Mouse (Mus musculus) embryo, embryonic 9.5 days (tissue): ENCODE measurements around the gene Cyp4v3.
"Not testable (repeated sequence)": the region's sequence is repeated elsewhere in the genome, so short reads cannot be mapped to it uniquely, and the experiment has no call there.

Experiments used
- DNase-seq: peaks from one replicate; pipeline ENCODE4 v3.0.0-alpha.2; 2017; ENCODE audit errors: extremely low spot score

Cyp4v3 gene

GRCm38 (mm10) chr8:45332685-45333409 lies at the start of gene Cyp4v3:
TSS of gene Cyp4v3 (minus strand) at chr8:45333216.
- DNase-seq, result peak; percentile 53

DNA sequence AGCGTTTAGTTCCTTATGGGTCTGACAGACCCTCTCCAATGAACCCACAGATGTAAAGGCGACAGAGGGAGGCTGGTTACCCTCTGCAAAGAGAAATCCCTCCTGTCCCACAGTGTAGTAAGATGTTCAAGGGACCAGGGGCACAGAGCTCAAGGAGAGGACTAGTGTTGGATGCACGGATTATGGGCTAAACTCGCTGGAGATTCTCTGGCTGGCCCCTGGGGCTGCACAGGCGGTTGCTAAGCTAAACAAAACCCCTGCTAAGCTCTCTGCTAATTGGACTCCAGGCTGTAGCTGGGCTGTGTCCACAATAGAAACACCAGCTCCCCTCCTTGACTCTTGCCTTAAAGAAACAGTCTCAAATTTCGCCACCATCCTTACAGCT lies 48.9 kb upstream of the Cyp4v3 start, which contains the start of gene Fam149a:
Gene Fam149a, minus strand, starts transcription at position 329 of the 385 bp plus-strand sequence.
- DNase-seq, result peak; percentile 44

- DNase-seq, result peak; percentile 35
Observed at GRCm38 (mm10) chr8:45381075-45381962, 48.3 kb upstream of the Cyp4v3 start.

- no peak for DNase-seq
Observed at GRCm38 (mm10) chr8:45380598-45380997, 47.6 kb upstream of the Cyp4v3 start.

GRCm38 (mm10) chr8:45374071-45374470 lies 41.1 kb upstream of the Cyp4v3 start:
- no peak for DNase-seq

- no peak for DNase-seq
Observed at GRCm38 (mm10) chr8:45367154-45367553, 34.1 kb upstream of the Cyp4v3 start.

DNA sequence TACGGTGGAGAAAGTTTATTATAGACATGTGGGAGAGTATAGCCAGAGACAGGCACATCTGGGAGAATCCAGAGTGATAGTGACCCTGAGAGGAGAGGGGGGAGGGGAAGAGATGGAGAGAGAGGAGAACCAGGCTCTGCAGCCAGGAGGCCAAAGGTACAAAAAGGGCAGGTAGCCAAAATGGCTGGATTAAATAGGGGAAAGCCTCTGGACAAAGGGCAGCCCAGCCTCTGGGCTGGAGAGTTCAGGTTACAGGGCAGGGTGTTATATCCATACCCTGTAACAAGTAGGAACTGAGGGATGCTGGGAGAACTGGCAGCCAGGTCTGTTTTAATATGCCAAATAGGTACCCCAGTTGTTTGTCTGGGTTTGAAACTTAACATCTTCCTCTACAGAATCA lies 30.2 kb upstream of the Cyp4v3 start:
- no peak for DNase-seq

DNA sequence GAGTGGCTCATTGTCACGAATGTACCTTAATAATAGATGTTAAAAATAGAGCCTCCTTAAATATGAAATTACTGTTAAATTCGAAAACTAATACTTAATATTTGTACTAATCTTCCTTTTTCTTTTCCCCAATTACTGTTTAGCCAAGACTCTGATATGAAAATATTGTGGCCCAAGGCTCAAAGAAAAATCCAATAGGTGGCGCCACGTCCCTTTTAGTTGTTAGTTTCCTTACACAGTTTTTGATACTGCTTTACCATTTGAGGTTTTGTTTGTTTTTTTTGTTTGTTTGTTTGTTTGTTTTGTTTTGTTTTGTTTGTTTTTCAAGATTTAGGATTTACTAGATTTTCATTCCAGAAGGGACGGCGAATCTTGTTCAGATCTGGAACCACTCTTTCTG lies 29.3 kb upstream of the Cyp4v3 start:
- no peak for DNase-seq

- DNase-seq, result peak; percentile 14
Observed at GRCm38 (mm10) chr8:45359091-45359605, 26.1 kb upstream of the Cyp4v3 start.

DNA sequence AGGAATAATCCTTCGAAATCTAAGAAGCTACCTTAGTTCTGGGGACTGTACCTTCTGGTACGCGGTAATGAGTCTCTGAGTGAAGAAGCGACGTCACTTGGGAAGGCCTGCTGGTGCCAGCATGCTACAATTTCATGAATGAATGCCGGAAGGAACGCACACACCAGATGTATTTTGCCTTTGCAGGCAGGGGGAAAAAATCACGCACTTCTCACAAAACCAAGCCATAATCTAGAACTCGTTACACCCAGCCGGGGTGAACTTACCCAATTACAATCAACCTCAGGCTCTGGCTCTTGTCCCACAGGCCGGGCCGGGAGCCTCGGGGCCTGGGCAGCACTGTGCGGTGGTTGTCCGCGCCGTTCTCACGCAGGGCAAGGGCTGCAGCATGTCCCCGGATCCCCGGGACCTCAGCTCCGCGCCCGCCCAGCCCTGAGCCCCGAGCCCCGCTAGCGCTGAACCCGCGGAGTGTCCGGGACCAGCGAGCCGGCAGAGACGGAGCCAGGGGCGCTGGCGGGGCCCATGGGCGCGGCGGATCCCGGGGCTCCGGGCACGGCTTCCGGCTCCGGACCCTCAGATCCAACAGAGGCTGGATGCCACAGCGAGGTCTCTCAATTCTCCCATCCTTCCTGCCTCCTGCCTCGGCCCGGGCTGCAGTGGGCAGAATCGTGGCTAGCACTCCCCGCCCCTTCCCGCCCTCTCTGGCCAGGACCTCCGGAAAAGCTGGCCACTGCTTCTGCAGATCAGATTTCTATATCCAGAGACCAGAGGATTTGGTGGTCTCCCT lies 25.3 kb upstream of the Cyp4v3 start:
- DNase-seq, result peak; percentile 73

DNA sequence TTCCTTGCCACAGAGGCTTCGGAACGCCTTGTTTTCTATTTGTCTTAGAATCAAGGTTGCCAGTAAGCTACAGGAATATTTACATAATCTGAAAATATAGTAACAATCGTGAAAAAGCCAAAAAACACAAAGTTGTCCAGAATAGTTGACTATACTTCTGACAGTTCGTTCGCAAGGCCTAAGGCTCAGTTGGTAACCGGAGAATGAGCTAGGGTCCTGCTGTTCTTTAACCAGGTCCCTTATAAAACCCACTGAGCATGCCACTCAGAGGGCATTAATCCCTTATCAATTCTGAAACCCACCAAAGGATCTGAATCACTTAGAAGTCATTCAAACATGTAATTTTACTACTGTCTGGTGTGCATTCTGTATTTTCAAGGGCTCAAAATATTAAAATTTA lies 22.8 kb upstream of the Cyp4v3 start:
- DNase-seq, result no peak

DNA sequence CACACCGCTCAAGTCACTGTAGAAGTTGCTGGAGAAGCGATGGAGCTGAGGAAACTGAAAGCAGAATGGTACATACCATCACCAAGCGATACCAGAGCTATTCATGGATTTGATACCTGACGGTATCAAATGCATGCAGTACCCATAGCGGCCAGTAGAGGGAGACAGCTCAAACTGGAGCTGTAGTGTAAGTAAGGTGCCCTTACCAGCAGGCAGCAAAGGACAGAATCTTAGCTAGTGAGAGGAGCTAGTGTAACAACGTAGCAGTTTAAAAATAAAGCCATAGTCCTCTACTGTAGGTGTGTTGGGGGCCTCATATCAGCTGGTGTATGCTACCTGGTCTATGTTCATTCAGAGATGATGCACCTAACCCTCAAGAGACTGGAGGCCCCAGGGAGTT lies 12.0 kb upstream of the Cyp4v3 start:
- peak; percentile 69 for DNase-seq

DNA sequence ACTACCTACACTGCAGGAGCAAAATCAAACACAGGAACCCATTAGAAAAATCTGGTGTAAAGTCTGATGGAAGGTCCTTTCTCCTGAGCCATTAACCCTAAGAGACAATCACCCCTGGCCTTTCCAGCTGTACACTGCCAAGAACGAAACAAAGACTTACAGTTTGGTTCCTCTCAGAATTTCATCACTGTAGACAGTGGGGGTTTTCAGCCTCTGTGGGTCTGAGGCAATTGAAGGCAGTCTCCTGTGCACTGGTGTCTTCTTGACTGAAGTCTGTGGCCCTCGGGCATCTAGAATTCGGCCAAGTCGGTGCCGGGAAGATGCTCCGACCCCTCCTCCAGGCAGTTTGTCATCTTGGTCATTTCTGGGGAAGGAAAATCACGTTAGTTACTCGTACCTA lies 11.3 kb upstream of the Cyp4v3 start:
- DNase-seq, result no peak

DNA sequence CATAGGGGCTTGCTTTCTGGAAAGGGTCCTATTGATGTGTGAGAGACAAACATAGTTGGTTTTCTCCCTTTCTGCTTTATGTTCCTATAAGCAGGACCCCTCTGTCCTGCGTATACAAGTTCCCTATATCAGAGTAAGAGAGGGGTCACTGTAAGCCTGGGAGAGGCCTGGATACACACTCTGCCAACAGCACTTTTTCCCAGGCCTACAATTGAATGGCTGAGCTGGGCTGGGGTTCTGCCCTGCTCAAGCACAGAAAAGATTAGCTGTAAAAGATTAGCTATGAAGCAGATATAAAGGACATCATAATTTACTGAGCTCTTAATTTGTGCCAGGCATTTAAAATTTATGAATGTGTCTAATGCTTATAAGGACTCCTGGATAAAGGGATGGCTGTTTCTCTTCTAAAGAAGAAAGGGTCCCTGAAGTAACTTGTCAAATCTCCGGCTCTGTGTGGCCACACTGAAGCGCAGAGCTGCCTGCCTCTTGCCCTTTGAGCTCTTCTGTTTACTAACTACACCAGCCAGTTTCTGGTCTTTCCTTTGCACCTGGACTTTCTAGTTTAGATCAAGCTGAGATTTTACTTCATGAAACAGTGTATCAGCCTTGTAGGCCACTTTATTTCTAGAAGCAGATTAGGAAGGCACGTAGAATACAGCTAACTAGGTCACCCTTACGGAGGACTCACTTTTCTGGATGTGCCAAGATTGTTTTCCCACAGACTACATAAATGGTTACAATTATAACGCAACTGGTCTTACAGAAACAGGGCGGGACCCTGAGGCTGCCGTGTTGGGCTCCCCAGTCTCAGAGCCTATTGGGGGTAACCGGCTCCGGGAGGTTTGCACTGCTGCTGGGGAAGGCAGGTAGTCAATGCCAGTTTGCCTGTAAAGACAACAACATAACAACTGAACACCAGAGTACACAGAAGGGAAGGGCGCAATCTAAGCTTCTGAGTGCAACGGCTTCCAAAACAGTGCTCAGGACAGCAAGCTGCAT lies 8.9 kb upstream of the Cyp4v3 start:
- DNase-seq, result no peak

DNA sequence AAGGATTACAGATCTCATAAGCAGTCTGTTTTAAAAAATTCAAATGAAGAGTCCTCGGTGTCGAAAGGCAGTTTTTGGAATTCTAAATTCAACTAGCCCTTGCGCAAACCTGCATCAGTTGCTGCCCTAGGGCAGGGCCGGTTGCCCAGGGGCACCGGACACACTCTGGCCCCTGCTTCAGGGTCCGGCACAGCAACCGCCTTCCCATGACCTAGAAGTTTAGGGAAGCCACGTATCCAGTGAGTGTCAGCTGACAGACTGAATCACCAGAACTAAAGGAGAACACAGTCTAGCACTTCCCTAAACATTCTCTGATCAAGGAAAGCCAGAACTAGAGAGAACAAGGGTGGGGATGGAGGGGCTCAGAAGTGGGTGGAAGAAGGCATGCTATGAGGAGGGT lies 477 bp upstream of the Cyp4v3 start:
- peak; percentile 6 for DNase-seq

DNA sequence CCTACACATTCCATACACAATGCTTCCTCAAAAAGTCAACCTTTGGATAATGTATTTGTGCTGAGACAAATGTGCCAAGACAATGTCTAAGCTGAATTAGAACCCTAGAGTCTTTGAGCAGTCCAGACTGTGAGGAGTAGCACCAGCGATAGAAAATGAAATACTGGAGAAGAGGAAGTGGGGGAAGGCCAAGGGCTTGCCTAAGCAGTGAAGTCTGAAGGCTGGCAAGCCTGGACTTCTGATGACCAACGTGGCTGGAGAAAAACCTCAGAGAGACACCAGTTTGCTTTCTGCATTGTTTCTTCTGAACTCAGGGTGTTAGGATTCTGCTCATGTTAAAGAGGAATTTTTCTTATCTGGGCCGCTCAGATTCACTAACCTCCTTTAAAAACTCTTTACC lies 2.2 kb downstream of the Cyp4v3 start:
- DNase-seq, result no peak

DNA sequence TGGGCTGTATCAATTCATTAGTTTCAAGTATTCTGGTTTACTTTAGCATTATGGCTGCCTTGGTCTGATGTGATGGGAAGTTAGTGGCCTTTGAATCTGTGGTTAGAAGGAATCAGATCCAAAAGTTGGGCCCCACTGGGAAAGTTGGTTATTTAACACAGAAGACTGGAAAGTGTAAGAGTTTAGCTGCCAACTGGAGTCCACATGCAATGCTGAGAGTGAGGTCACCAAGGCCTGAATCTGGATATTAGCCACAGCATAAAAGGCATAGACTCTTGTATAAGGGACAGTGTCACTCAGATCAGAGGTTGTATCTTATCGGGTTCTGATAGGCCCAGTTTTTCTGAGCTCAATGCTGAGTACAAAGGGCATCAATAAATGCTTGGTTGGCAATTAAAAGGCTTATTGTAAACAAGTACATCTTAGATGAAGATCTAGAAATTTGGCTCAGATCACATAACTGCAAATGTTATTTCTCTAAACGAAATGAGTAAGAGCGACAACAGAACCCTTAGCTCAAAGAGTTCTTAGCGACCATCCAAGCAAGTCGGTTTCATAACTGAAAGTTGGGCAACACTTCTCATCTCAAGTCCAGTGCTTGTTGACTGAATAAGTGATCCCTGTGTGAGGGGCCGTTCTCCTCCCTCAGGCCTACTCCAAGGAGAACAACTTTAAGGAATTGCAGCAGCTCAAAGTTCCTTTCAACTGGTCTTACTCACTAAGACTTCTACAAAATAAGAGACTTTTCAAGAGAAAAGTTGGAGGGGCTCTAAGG lies 3.6 kb downstream of the Cyp4v3 start:
- no peak for DNase-seq

- DNase-seq, result not testable (repeated sequence)
Observed at GRCm38 (mm10) chr8:45327076-45327475, 5.9 kb downstream of the Cyp4v3 start.

DNA sequence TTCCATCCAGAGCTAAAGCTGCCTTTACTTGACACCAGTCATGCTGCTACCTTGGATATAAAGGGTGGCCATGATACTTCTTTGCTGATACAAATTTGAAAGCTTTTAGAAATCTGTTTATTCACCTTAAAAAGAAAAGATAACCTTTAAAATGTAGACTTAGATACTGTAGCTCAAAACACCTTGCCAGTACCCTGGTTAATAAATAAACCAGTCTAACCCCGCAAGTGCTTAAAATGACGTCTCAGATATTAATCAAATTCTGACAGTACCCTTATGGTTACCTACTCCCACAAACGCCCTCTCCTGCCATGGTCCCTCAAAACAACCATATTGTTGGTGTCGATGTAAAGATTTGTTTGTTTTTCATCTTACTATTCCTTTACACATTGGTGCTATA lies 8.9 kb downstream of the Cyp4v3 start:
- DNase-seq, result no peak

DNA sequence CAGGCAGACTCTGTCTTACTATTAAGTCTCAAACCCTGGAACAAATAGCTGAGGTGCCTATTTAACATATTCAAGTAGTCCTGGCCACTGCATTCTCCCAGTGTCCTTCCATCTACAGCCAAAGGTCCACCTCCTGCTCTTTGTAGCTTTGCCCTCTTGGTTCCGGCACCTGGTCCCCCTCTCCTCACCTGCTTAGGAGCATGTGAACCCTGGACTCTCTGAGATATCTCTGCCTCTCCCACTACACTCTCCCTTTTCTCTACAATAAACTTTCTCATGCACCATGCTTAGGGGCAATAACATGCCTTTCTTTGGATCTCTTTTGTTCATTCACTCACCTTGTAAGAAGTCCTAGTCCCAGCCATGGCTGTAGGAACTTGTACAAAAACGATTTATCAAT lies 11.7 kb downstream of the Cyp4v3 start:
- no peak for DNase-seq
